Comparison of ENCODE assay signal across 20 mouse cellular contexts in genomic region chr17:27435225-27435624, GRCm38 (mm10).
DNase-seq lines count a peak whose midpoint lies in the region; ATAC-seq and TF ChIP-seq lines count a peak whose summit lies in the region.
"Had no signal": no experiment of that assay in that cellular context is flagged by ENCODE, and none has a peak within 500 bp of the region (broad histone marks: within the 10 kb centered on the region; RNA-seq: fewer than 3 reads in every experiment).

No protein-coding gene starts in this region.

- no peaks in the 10 kb centered on the region for H3K9me3 ChIP-seq in hindbrain, embryonic 10.5 days
- H3K9me3 ChIP-seq in hindbrain, embryonic 11.5 days (ENCODE audit: control insufficient read depth, low read length), result no peaks in the 10 kb centered on the region
- no peaks in the 10 kb centered on the region for H3K9me3 ChIP-seq in midbrain, embryonic 10.5 days (replicated peaks)
- no peaks in the 10 kb centered on the region for H3K9me3 ChIP-seq in midbrain, postnatal 0 days (ENCODE audit: low read length)
- H3K9me3 ChIP-seq: forebrain, embryonic 13.5 days; heart, embryonic 15.5 days; hindbrain, embryonic 12.5 days; intestine, embryonic 15.5 days; liver, embryonic 12.5 days; lung, embryonic 15.5 days; midbrain, embryonic 15.5 days had no signal

- no peak for ATAC-seq in hindbrain, embryonic 11.5 days (ENCODE audit: low FRiP score)
- no peak for ATAC-seq in midbrain, postnatal 0 days (ENCODE audit: low FRiP score)
- ATAC-seq: forebrain, embryonic 13.5 days; intestine, embryonic 15.5 days; liver, embryonic 12.5 days; midbrain, embryonic 15.5 days had no signal

- H3K4me1 ChIP-seq in hindbrain, embryonic 10.5 days (replicated peaks), result peaks cover 59% of the 10 kb centered on the region
- H3K4me1 ChIP-seq in hindbrain, embryonic 11.5 days (replicated peaks; ENCODE audit: control insufficient read depth, insufficient read depth, low read length), result peaks cover 4% of the 10 kb centered on the region; the same call in 1 of the 2 replicates
- H3K4me1 ChIP-seq in midbrain, embryonic 10.5 days, result peaks cover 49% of the 10 kb centered on the region
- no peaks in the 10 kb centered on the region for H3K4me1 ChIP-seq in midbrain, postnatal 0 days (ENCODE audit: insufficient read depth, low read length)
- H3K4me1 ChIP-seq: intestine, embryonic 15.5 days had no signal

- no peak for DNase-seq in hindbrain, embryonic 10.5 days (ENCODE audit: low spot score)
- DNase-seq in hindbrain, embryonic 11.5 days (ENCODE audit: low spot score), result no peak
- DNase-seq in midbrain, embryonic 10.5 days (ENCODE audit: low spot score), result no peak
- no peak for DNase-seq in midbrain, postnatal 0 days (ENCODE audit: low spot score)
- peak; percentile 82 for DNase-seq in cerebellum, adult 9-11 months
- no peak for DNase-seq in embryo, embryonic 10 days (ENCODE audit: low spot score)
- DNase-seq in layer of hippocampus, postnatal 25 days (ENCODE audit: extremely low spot score in 1 of 2, low spot score in 1 of 2), result no peak
- DNase-seq in gastrocnemius, postnatal 25 days, result no peak
- DNase-seq: adrenal gland, postnatal 10 days; heart, adult 2 months; layer of hippocampus, postnatal 36 days; spleen, adult 18-20 months; thymus, adult 18-20 months had no signal

- H3K27me3 ChIP-seq in hindbrain, embryonic 10.5 days (ENCODE audit: insufficient read depth, poor library complexity, severe bottlenecking), result peaks cover 9% of the 10 kb centered on the region
- no peaks in the 10 kb centered on the region for H3K27me3 ChIP-seq in hindbrain, embryonic 11.5 days (ENCODE audit: control insufficient read depth, insufficient read depth, low read length)
- H3K27me3 ChIP-seq in midbrain, embryonic 10.5 days (ENCODE audit: low read depth, poor library complexity, severe bottlenecking), result peaks cover 8% of the 10 kb centered on the region; the same call in 1 of the 2 replicates
- no peaks in the 10 kb centered on the region for H3K27me3 ChIP-seq in midbrain, postnatal 0 days (ENCODE audit: insufficient read depth, low read length)
- H3K27me3 ChIP-seq: intestine, embryonic 15.5 days; lung, embryonic 15.5 days; midbrain, embryonic 15.5 days had no signal

- no peak for TF ChIP-seq CTCF in midbrain, postnatal 0 days (IDR thresholded peaks at IDR 0.05)

- peak overlapping the region; percentile 17; the same call in 1 of the 2 replicates for H3K27ac ChIP-seq in hindbrain, embryonic 10.5 days
- no peak overlapping the region for H3K27ac ChIP-seq in hindbrain, embryonic 11.5 days (ENCODE audit: low read depth, low read length)
- peak overlapping the region; percentile 80; the same call in 1 of the 2 replicates for H3K27ac ChIP-seq in midbrain, embryonic 10.5 days (replicated peaks)
- no peak overlapping the region for H3K27ac ChIP-seq in midbrain, postnatal 0 days (ENCODE audit: low read depth, low read length)
- H3K27ac ChIP-seq: forebrain, embryonic 13.5 days; heart, adult 2 months; heart, embryonic 15.5 days; hindbrain, embryonic 12.5 days; intestine, embryonic 15.5 days; liver, embryonic 12.5 days; lung, embryonic 15.5 days had no signal

- no peaks in the 10 kb centered on the region for H3K36me3 ChIP-seq in hindbrain, embryonic 10.5 days
- H3K36me3 ChIP-seq in hindbrain, embryonic 11.5 days (ENCODE audit: control insufficient read depth, insufficient read depth, low read length), result no peaks in the 10 kb centered on the region
- 0 out of 2 replicates have a peak, but pooled peaks cover 4% of the 10 kb centered on the region for H3K36me3 ChIP-seq in midbrain, embryonic 10.5 days
- peaks cover 4% of the 10 kb centered on the region; the same call in 1 of the 2 replicates for H3K36me3 ChIP-seq in midbrain, postnatal 0 days (ENCODE audit: insufficient read depth, low read length)
- H3K36me3 ChIP-seq: heart, embryonic 15.5 days; hindbrain, embryonic 12.5 days; intestine, embryonic 15.5 days; liver, embryonic 12.5 days; lung, embryonic 15.5 days; midbrain, embryonic 15.5 days had no signal

- 94% methylated on average over 15 of the region's 15 CpGs for WGBS in hindbrain, embryonic 10.5 days
- 95% methylated on average over 15 of the region's 15 CpGs for WGBS in hindbrain, embryonic 11.5 days
- WGBS in midbrain, embryonic 10.5 days, result 96% methylated on average over 15 of the region's 15 CpGs
- 93% methylated on average over 15 of the region's 15 CpGs for WGBS in midbrain, postnatal 0 days

- H3K4me3 ChIP-seq in hindbrain, embryonic 10.5 days, result no peak overlapping the region
- no peak overlapping the region for H3K4me3 ChIP-seq in hindbrain, embryonic 11.5 days (ENCODE audit: low read depth, low read length)
- H3K4me3 ChIP-seq in midbrain, embryonic 10.5 days, result no peak overlapping the region
- no peak overlapping the region for H3K4me3 ChIP-seq in midbrain, postnatal 0 days (ENCODE audit: low read depth, low read length)
- H3K4me3 ChIP-seq: forebrain, embryonic 13.5 days; heart, adult 2 months; heart, embryonic 15.5 days; hindbrain, embryonic 12.5 days; intestine, embryonic 15.5 days; liver, embryonic 12.5 days; lung, embryonic 15.5 days; midbrain, embryonic 15.5 days had no signal

- no peak overlapping the region for H3K4me2 ChIP-seq in hindbrain, embryonic 11.5 days (replicated peaks; ENCODE audit: low read depth, low read length)
- H3K4me2 ChIP-seq in midbrain, postnatal 0 days (ENCODE audit: low read depth, low read length, poor library complexity, severe bottlenecking), result no peak overlapping the region
- H3K4me2 ChIP-seq: forebrain, embryonic 13.5 days; heart, embryonic 15.5 days; hindbrain, embryonic 12.5 days; intestine, embryonic 15.5 days; liver, embryonic 12.5 days; lung, embryonic 15.5 days; midbrain, embryonic 15.5 days had no signal

- no peak overlapping the region for H3K9ac ChIP-seq in hindbrain, embryonic 11.5 days (ENCODE audit: low read depth, low read length)
- H3K9ac ChIP-seq in midbrain, postnatal 0 days (replicated peaks; ENCODE audit: low read length, poor library complexity, severe bottlenecking), result no peak overlapping the region
- H3K9ac ChIP-seq: forebrain, embryonic 13.5 days; heart, embryonic 15.5 days; hindbrain, embryonic 12.5 days; intestine, embryonic 15.5 days; liver, embryonic 12.5 days; lung, embryonic 15.5 days; midbrain, embryonic 15.5 days had no signal

Comparison
In these comparisons a context has a peak if more than half of its experiments do, and no peak if none do; other contexts are left out.
1. H3K27ac ChIP-seq: peak in hindbrain, embryonic 10.5 days (single experiment) and midbrain, embryonic 10.5 days (single experiment); none in hindbrain, embryonic 11.5 days (single experiment) and midbrain, postnatal 0 days (single experiment).